Mouse (Mus musculus) frontal cortex, adult (tissue): ENCODE results near the gene Diras1.

Experiments
- ATAC-seq: cut with Nextera tagmentation; 2 replicates; pipeline ENCODE4 v1.9.2; 2017; ENCODE audit warnings: mild to moderate bottlenecking, moderate library complexity, mixed read lengths; ENCODE audit not compliant: low TSS enrichment

The Diras1 gene

GRCm38 (mm10) chr10:80972071-80972987 is 53.1 kb downstream of the Diras1 start:
- no peak for ATAC-seq

GRCm38 (mm10) chr10:80971533-80971932 is 53.9 kb downstream of the Diras1 start:
- no peak for ATAC-seq

GRCm38 (mm10) chr10:80970159-80970558 is 55.3 kb downstream of the Diras1 start:
- ATAC-seq, result no peak
